Mouse (Mus musculus): ENCODE data around the gene Unc13d.
"Not testable (repeated sequence)": the region's sequence is repeated elsewhere in the genome, so short reads cannot be mapped to it uniquely, and the experiment has no call there.

Unc13d gene

GRCm38 (mm10) chr11:116077446-116078204, at the start of gene Unc13d:
Unc13d (minus strand) TSS chr11:116077961.
- DNase-seq (ENCODE audit: low spot score) = no peak

GRCm38 (mm10) chr11:116126261-116126660, 48.5 kb upstream of the Unc13d start:
- no peak for DNase-seq (ENCODE audit: low spot score)

- DNase-seq (ENCODE audit: low spot score) = not testable (repeated sequence)
Observed at GRCm38 (mm10) chr11:116121731-116122245, 44.0 kb upstream of the Unc13d start.

DNA sequence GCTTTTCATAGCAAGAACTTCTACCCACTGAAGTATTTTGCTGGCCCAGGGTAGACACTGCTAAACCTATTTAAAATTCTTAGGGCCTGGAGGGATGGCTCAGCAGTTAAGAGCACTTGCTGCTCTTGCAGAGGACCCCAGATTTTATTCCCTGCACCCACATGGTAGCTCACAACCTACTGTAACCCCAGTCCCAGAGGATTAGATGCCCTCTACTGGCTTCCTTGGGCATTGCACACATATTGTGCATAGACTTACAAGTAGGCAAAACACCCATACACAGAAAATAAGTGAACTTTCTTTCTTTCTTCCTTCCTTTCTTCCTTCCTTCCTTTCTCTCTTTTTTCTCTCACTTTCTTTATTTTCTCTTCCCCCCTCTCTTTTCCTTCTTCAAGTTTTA, 40.1 kb upstream of the Unc13d start:
- no peak for DNase-seq (ENCODE audit: low spot score)

- DNase-seq (ENCODE audit: low spot score) = no peak
Observed at GRCm38 (mm10) chr11:116117241-116117640, 39.5 kb upstream of the Unc13d start.

- no peak for DNase-seq (ENCODE audit: low spot score)
Observed at GRCm38 (mm10) chr11:116111611-116112203, 33.9 kb upstream of the Unc13d start.

DNA sequence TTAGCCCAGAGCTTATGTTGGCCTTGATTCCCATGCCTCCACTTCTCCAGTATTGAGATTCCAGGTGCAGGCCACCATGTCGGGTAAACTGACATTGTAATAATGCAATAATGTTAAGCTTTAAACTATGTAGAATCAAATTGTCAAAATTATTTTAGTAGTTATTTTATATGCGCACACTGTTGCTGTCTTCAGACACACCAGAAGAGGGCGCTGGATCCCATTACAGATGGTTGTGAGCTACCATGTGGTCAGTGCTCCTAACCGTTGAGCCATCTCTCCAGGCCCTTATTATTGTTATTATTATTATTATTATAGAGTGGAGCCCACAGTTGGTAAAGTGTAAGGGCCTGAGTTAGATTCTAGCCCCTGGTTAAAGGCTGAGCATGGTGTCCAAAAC, 33.3 kb upstream of the Unc13d start:
- DNase-seq (ENCODE audit: low spot score) = no peak

GRCm38 (mm10) chr11:116110540-116110939, 32.8 kb upstream of the Unc13d start:
- DNase-seq (ENCODE audit: low spot score) = no peak

DNA sequence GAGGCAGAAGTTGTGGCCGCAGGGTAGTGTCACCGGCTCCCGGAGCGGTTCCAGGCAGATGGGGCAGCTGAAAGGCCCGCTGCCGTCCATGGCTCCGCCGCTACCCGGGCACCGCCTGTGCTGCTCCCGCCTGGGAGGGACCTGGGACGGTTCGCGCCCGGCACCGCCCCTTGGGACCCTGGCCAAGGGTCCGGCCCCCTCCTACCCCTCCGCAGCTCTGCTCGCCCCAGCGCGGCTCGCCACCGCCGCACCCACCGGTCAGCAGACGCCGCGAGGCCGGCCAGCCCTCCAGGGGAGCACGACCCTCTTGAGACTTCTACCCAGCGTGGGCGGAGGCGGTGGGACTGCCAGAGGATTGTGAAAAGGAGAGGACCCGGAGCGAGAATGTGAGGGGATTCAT, 32.4 kb upstream of the Unc13d start:
- DNase-seq (ENCODE audit: low spot score) = no peak

DNA sequence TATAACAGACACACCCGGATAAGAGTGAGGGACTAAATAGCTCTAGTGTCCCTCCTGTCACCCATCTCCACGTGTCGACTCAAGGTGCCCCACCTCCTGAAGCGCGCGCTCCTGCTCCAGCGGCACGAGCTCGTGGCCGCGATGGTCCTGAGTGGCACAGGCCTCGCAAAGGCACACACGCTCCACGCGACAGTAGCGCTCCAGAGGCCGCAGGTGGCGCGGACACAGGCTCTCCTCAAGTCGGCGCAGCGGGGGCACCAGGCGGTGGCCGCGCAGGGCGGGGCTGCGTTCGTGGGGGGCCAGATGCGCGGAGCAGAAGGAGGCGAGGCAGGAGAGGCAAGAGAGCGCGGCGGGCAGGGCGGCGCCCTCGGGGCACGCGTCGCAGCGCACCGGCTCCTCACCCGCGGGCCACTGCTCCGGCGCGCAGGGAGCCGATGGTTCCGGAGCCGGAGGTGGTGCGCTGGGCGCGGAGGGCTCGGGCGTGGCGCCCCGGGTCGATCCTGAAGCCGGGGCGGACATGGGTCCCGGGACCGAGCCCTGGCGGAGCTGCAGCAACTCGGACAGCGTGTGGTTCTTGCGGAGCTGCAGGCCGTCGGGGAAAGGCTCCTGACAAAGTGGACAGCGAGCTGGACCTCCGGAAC, 31.8 kb upstream of the Unc13d start:
- DNase-seq (ENCODE audit: low spot score) = no peak

DNA sequence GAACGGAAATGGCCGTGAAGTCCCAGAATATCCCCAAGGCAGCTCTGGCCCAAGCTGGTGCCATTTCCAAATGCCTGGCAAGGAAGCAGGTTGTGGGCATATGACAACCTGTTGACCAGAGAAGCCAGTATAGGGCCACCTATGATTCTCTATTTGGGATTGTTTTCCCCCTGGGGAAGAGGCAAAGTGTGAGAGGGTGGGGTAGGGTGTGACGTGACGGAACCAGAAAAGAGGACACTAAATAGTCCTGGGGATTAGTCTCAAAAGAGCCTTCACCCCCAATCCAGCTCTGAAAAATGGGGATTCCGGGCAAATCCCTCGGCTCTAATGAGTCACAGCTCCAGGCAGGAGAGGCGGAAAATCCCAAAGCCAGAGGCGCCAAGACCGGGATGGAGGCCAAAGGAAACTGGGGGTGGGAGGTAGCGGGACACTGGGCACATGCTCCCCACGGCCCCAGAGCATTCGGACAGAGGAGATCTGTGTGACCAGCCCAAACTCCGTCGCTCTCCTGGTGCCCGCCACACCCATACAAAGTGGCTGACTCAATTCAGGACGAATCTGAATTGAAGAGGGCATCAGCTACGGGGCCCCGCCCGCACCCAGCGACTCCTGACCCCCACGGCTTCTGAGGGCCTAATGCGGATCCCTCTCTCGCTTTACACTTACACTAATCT, 30.8 kb upstream of the Unc13d start:
- DNase-seq (ENCODE audit: low spot score) = no peak

DNA sequence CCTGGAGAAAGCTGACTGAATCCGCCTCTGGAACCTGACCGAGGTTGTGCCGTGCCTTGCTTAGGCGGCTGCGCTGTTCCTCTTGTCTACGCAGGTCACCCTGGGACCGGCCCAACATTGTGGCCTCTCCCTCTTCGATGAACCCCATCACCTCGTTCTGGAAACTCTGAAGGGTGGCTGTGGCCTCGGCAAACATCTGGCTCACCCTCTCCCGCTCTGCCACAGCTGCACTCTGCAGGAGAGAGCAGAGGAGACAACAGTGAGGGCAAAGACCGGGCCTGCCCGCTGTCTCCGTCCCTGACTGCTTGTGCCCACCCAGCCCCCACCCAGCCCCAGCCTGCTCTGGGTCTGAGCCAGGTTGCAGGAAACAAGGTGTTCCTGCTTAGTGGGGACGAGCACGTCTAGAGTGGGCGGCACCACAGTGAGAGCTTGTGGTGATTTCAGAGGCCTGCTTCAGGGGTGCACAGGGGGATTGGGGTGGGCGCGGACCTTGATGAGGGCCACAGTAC, 30.1 kb upstream of the Unc13d start:
- DNase-seq (ENCODE audit: low spot score) = no peak

- DNase-seq (ENCODE audit: low spot score) = no peak
Observed at GRCm38 (mm10) chr11:116106963-116107776, 29.4 kb upstream of the Unc13d start.

DNA sequence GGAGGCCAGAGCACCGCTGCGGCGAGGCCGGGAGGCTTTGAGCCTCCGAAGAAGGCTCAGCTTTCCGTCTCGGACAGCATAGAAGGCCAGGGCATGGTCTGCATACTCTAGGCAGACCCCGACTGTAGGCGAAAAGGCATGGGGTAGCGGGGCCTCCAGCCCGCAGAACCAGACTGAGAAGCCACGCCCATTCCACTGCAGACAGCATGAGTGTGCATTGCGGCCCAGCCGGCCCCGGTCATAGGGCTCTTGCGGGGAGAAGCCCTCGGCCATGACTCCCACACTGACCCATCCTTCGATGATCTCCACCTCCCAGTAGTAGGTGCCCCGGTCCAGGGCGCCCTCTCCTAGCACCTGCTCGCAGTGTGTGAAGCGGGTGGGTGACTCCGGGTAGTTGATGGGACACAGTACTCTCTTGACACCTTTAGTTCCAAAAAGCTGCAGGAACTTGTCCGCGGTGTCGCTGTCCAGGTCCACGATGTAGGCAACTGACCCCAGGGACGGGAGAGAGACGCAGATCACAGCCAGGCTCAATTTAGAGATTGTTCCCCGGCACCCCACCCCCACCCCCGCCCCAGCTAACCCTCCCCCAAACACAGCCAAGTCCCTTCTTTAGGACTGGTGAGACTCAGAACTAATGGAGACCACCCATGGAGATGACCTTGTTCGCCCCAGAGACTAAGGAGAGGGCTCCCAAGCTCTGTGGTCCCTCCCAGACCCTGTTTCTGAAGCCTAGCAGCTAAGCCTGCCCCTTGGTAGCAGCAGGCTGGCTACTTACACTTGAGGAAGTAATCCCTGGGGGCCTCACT, 28.6 kb upstream of the Unc13d start:
- DNase-seq (ENCODE audit: low spot score) = no peak

DNA sequence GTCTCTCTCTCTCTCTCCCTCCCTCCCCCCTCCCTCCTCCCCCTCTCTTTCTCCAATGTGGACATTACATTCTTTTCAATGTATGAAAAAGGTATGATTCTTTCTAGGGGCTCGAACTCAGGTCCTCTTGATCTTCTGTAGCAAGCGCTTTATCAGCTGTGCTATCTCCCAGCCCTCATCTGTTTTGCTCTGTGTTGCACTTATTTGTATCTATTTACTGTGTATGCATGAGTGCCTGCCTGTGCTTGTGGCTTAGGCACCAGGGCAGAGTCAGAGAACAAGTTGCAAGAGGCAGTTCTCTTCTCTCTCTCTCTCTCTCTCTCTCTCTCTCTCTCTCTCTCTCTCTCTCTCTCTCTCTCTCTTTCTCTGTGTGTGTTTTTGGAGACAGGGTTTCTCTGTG, 27.3 kb upstream of the Unc13d start:
- DNase-seq (ENCODE audit: low spot score) = no peak

DNA sequence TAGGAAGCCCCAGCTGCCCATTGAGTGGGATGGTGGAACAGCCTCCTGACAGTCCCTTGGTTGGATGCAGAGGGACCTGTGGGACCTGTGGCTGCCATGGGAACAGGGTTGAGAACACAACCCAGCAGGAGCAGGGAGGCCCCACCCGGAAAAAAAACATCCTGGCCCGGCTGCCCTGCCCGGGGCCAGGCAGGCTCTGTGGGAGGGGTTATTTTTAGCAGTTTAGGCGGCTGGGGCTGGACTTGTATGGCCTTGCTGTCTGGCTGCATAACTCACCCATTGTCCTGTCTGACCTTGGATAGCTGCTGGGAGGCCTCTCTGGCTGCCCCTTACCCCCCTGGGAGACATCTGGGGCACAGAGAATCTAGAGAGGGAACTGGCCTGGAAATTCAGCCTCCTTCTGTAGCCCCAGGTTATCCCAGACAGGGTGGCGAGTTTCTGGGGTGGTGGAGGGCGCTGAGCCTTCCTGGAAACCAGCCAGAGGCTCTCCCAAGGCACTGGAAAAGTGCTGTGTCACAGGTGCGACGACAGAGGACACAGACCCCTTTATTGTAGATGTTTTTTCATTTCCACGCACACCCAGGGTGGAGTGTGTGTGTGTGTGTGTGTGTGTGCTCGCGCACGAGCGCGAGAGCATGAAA, 26.4 kb upstream of the Unc13d start:
- no peak for DNase-seq (ENCODE audit: low spot score)

- no peak for DNase-seq (ENCODE audit: low spot score)
Observed at GRCm38 (mm10) chr11:116103572-116103971, 25.8 kb upstream of the Unc13d start.

DNA sequence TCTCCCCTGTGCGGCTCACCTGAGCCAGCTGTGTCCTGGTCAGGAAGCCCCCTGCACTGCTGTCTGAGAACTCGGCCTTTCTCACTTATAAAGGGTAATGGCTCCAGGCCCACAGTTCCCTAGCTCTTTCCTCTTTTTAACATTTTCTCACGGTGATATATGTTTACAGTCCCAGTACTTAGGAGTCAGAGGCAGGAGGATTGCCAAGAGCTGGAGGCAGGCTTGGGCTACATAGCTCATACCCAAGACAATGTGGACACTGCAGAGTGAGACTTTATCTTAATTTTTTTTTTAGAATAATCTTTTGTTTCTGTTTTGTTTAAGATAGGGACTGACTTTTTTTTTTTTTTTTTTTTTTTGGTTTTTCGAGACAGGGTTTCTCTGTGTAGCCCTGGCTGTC, 24.7 kb upstream of the Unc13d start:
- no peak for DNase-seq (ENCODE audit: low spot score)

GRCm38 (mm10) chr11:116101931-116102381, 24.2 kb upstream of the Unc13d start:
- DNase-seq (ENCODE audit: low spot score) = no peak

- DNase-seq (ENCODE audit: low spot score) = no peak
Observed at GRCm38 (mm10) chr11:116100839-116101238, 23.1 kb upstream of the Unc13d start.
